Mouse (Mus musculus) liver, embryonic 11.5 days (tissue): ENCODE results near the gene Fastkd5. TPM values are rescaled to one million over a fixed set of nuclear protein-coding genes. Genes with fewer than 3 reads are reported as not detected.

Source experiments
- ATAC-seq: fragments of 200-750 bp; cut with Nextera tagmentation; replicated peaks from 2 replicates; pipeline ENCODE4 v1.8.0; 2017; ENCODE audit warnings: moderate number of reproducible peaks, mild to moderate bottlenecking, moderate TSS enrichment, moderate library complexity; ENCODE audit not compliant: low FRiP score
- DNase-seq: peaks from one replicate; pipeline ENCODE4 v3.0.0-alpha.2; 2017; ENCODE audit warnings: low spot score
- H3K27ac ChIP-seq: fragments of 300-500 bp; sonication (generic); 2 replicates; pipeline ENCODE4 v1.5.1; 2014; ENCODE audit warnings: mild to moderate bottlenecking, low read depth, low read length, control low read depth
- H3K27me3 ChIP-seq: fragments of 300-500 bp; sonication (generic); replicated peaks from 2 replicates; pipeline ENCODE4 v1.6.1; 2014; ENCODE audit warnings: low read length, mixed read lengths; ENCODE audit not compliant: control insufficient read depth, insufficient read depth
- H3K36me3 ChIP-seq: fragments of 300-500 bp; sonication (generic); 2 replicates; pipeline ENCODE4 v1.6.1; 2014; ENCODE audit warnings: mild to moderate bottlenecking, low read length, moderate library complexity, mixed read lengths; ENCODE audit not compliant: control insufficient read depth, insufficient read depth
- H3K4me1 ChIP-seq: fragments of 300-500 bp; sonication (generic); replicated peaks from 2 replicates; pipeline ENCODE4 v1.6.1; 2014; ENCODE audit warnings: low read length, mixed read lengths; ENCODE audit not compliant: control insufficient read depth, insufficient read depth
- H3K4me2 ChIP-seq: fragments of 300-500 bp; sonication (generic); 2 replicates; pipeline ENCODE4 v1.6.1; 2014; ENCODE audit warnings: mild to moderate bottlenecking, control low read depth, moderate library complexity
- H3K4me3 ChIP-seq: fragments of 300-500 bp; sonication (generic); 2 replicates; pipeline ENCODE4 v1.5.1; 2014; ENCODE audit warnings: low read depth, low read length, control low read depth
- H3K9ac ChIP-seq: fragments of 300-500 bp; sonication (generic); 2 replicates; pipeline ENCODE4 v1.6.1; 2014; ENCODE audit warnings: low read depth, low read length, control low read depth
- H3K9me3 ChIP-seq: fragments of 300-500 bp; sonication (generic); 2 replicates; pipeline ENCODE4 v1.6.1; 2016; ENCODE audit warnings: low read length, inconsistent platforms, mixed read lengths; ENCODE audit not compliant: control insufficient read depth
- WGBS: fragments of 180-500 bp; shearing (Covaris S2); extraction: QIAGEN DNeasy Blood & Tissue Kit; methylation state at CpG from one replicate; pipeline ENCODE4 v1.1.7; 2014; 5-methylcytosine and 5-hydroxymethylcytosine counted together
- polyA plus RNA-seq: library from polyadenylated mRNA; unstranded; fragments of >200 nt; fragmentation: Nextera tagmentation; extraction: Ambion mirVana; gene quantifications from 2 replicates; pipeline ENCODE4 v1.2.1, GENCODE M21; 2014

The Fastkd5 gene
- polyA plus RNA-seq, 1 experiment from 2014 or later = 26.3 TPM

GRCm38 (mm10) chr2:130628424-130628823, 1.4 kb downstream of the Fastkd5 start:
- Histone ChIP-seq H3K9me3 (no peaks in the 10 kb centered on the region), H3K36me3 (peaks cover 11% of the 10 kb centered on the region), H3K27ac (no peak overlapping the region), H3K4me2 (peak overlapping the region; percentile 85), H3K27me3 (peaks cover 6% of the 10 kb centered on the region), H3K9ac (no peak overlapping the region), H3K4me3 (peak overlapping the region; percentile 93), H3K4me1 (peaks cover 4% of the 10 kb centered on the region; the same call in 1 of the 2 replicates)
- ATAC-seq = no peak
- no peak for DNase-seq
- WGBS = 54% methylated on average over 3 of the region's 3 CpGs

- Histone ChIP-seq H3K9me3 (no peaks in the 10 kb centered on the region), H3K4me2 (no peak overlapping the region), H3K36me3 (peaks cover 24% of the 10 kb centered on the region; the same call in 1 of the 2 replicates), H3K4me1 (no peaks in the 10 kb centered on the region), H3K27ac (no peak overlapping the region), H3K9ac (no peak overlapping the region), H3K27me3 (no peaks in the 10 kb centered on the region), H3K4me3 (no peak overlapping the region)
- ATAC-seq (no peak), DNase-seq (no peak)
- WGBS = 96% methylated on average over 7 of the region's 7 CpGs
Measured at GRCm38 (mm10) chr2:130618972-130619371, 10.9 kb downstream of the Fastkd5 start.

- H3K36me3 ChIP-seq = peaks cover 19% of the 10 kb centered on the region; the same call in 1 of the 2 replicates
- no peak for ATAC-seq
- no peaks in the 10 kb centered on the region for H3K9me3 ChIP-seq
- H3K27me3 ChIP-seq = no peaks in the 10 kb centered on the region
- H3K4me3 ChIP-seq = no peak overlapping the region
- H3K9ac ChIP-seq = no peak overlapping the region
- no peak overlapping the region for H3K4me2 ChIP-seq
- no peak overlapping the region for H3K27ac ChIP-seq
- DNase-seq = no peak
- WGBS = 67% methylated on average over 3 of the region's 3 CpGs
- no peaks in the 10 kb centered on the region for H3K4me1 ChIP-seq
Measured at GRCm38 (mm10) chr2:130613091-130613490, 16.7 kb downstream of the Fastkd5 start.

GRCm38 (mm10) chr2:130602195-130602594, 27.6 kb downstream of the Fastkd5 start:
- Histone ChIP-seq H3K4me2 (no peak overlapping the region), H3K27ac (no peak overlapping the region), H3K4me3 (no peak overlapping the region), H3K4me1 (no peaks in the 10 kb centered on the region; the same call in none of the 2 replicates), H3K36me3 (peaks cover 28% of the 10 kb centered on the region), H3K9ac (no peak overlapping the region), H3K27me3 (no peaks in the 10 kb centered on the region), H3K9me3 (no peaks in the 10 kb centered on the region)
- 85% methylated on average over 4 of the region's 4 CpGs for WGBS
- DNase-seq = no peak
- no peak for ATAC-seq

- Histone ChIP-seq H3K4me3 (no peak overlapping the region), H3K27me3 (no peaks in the 10 kb centered on the region), H3K27ac (no peak overlapping the region), H3K4me1 (peaks cover 6% of the 10 kb centered on the region), H3K36me3 (peaks cover 27% of the 10 kb centered on the region), H3K9ac (no peak overlapping the region), H3K4me2 (no peak overlapping the region), H3K9me3 (no peaks in the 10 kb centered on the region)
- ATAC-seq = no peak
- no peak for DNase-seq
- 57% methylated on average over 3 of the region's 3 CpGs for WGBS
Measured at GRCm38 (mm10) chr2:130598399-130598798, 31.4 kb downstream of the Fastkd5 start.

GRCm38 (mm10) chr2:130597601-130598010, 32.2 kb downstream of the Fastkd5 start:
- H3K27ac ChIP-seq = no peak overlapping the region
- H3K4me1 ChIP-seq = peaks cover 6% of the 10 kb centered on the region
- DNase-seq (no peak), ATAC-seq (peak; percentile 57)
- no peak overlapping the region for H3K4me3 ChIP-seq
- no peaks in the 10 kb centered on the region for H3K27me3 ChIP-seq
- 20% methylated on average over 1 of the region's 1 CpGs for whole genome bisulfite sequencing
- H3K9ac ChIP-seq = no peak overlapping the region
- H3K4me2 ChIP-seq = no peak overlapping the region
- no peaks in the 10 kb centered on the region for H3K9me3 ChIP-seq
- peaks cover 23% of the 10 kb centered on the region; the same call in 1 of the 2 replicates for H3K36me3 ChIP-seq

- DNase-seq = no peak
- Histone ChIP-seq H3K27me3 (no peaks in the 10 kb centered on the region), H3K9ac (no peak overlapping the region), H3K4me3 (no peak overlapping the region), H3K9me3 (no peaks in the 10 kb centered on the region), H3K4me2 (no peak overlapping the region), H3K4me1 (peaks cover 6% of the 10 kb centered on the region), H3K36me3 (peaks cover 30% of the 10 kb centered on the region; the same call in 1 of the 2 replicates), H3K27ac (no peak overlapping the region)
- WGBS = 61% methylated on average over 1 of the region's 1 CpGs
- no peak for ATAC-seq
Measured at GRCm38 (mm10) chr2:130595596-130595995, 34.2 kb downstream of the Fastkd5 start.

GRCm38 (mm10) chr2:130591016-130591415, 38.8 kb downstream of the Fastkd5 start:
- Histone ChIP-seq H3K4me2 (no peak overlapping the region), H3K9me3 (no peaks in the 10 kb centered on the region), H3K36me3 (peaks cover 17% of the 10 kb centered on the region; the same call in 1 of the 2 replicates), H3K27me3 (no peaks in the 10 kb centered on the region), H3K27ac (no peak overlapping the region), H3K4me1 (peaks cover 5% of the 10 kb centered on the region), H3K9ac (no peak overlapping the region), H3K4me3 (no peak overlapping the region)
- WGBS = 89% methylated on average over 2 of the region's 2 CpGs
- ATAC-seq (no peak), DNase-seq (no peak)

- ATAC-seq = no peak
- H3K4me1 ChIP-seq = no peaks in the 10 kb centered on the region
- no peak overlapping the region for H3K4me3 ChIP-seq
- no peaks in the 10 kb centered on the region for H3K9me3 ChIP-seq
- H3K4me2 ChIP-seq = no peak overlapping the region
- no peak overlapping the region for H3K9ac ChIP-seq
- peaks cover 11% of the 10 kb centered on the region; the same call in 1 of the 2 replicates for H3K36me3 ChIP-seq
- WGBS = 91% methylated on average over 2 of the region's 2 CpGs
- no peaks in the 10 kb centered on the region for H3K27me3 ChIP-seq
- no peak overlapping the region for H3K27ac ChIP-seq
- no peak for DNase-seq
Measured at GRCm38 (mm10) chr2:130589761-130590160, 40.1 kb downstream of the Fastkd5 start.
